Mouse (Mus musculus): ENCODE results near the gene Slc22a3.

Slc22a3 gene

GRCm38 (mm10) chr17:12396163-12396677 is 111.3 kb downstream of the Slc22a3 start:
- DNase-seq = no peak

DNA sequence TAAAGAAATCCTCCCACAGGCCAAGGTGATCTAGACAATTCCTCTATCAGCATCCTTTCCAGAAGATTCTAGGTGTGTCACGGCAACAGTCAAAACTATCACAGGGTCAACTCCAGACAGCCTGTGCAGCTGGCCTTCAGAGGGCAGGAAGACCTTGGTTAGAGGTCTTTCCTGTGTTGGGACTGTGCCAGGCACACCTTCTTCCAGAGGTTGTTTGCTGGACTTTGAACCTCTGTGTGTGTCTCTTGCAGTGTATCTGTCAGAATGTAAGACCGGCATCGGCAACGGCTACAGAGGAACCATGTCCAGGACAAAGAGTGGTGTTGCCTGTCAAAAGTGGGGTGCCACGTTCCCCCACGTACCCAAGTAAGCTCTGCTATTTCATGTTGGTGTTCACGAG is 119.3 kb downstream of the Slc22a3 start:
- no peak for DNase-seq

GRCm38 (mm10) chr17:12387781-12388180 is 119.7 kb downstream of the Slc22a3 start:
- no peak for DNase-seq

DNA sequence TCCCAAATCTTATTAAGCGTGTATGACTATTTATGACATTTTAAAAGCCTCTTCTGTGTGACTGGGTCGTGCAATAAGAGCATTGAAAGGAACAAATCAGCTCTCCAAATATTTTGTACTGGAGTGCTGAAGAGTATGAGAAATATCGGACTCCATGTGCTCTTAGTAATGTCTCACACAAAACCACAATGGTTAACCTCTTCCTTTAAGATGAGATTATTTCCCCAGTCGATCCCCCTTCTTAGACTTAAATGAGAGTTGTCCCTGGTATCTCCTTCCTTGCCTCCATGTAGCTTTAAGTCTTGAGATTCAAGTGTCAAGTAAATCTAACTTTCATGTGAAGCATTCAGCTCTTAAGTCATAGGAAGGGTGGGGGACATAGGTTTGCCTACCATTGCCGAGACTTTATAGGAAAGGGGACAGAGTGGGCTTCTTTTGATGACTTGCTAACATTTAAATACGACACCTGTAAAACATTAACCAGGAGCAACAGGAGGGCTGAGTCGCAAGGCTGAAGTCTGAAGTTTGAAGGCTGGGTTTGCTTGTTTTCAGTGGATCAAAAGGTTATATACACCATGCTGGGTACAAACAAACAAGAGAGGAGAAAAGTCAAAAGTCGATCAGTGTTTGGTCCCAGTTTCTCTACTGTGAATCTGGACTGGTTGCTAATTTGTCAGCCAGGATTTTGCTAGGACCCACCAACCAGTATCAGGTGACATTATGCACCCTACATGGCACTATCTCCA is 122.3 kb downstream of the Slc22a3 start:
- DNase-seq = no peak

- DNase-seq = no peak
Observed at GRCm38 (mm10) chr17:12382531-12382930, 125.0 kb downstream of the Slc22a3 start.

DNA sequence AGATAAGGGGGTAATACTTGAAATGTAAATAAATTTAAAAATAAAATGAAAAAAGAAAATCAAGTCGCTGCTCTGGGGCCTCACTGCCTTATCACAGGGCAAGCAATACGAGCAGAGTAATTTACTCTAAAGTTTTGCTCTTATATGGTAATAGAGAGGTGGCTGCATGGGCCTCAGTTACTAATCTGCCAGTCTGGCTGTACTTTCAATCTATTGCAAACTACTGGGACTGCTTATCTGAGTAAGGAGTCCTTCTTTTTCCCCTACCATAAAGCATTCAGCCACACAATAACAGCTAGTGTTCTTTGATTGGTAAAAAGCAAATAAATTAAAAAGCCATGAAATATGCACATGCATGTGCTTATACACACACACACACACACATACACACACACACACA is 125.9 kb downstream of the Slc22a3 start:
- no peak for DNase-seq

DNA sequence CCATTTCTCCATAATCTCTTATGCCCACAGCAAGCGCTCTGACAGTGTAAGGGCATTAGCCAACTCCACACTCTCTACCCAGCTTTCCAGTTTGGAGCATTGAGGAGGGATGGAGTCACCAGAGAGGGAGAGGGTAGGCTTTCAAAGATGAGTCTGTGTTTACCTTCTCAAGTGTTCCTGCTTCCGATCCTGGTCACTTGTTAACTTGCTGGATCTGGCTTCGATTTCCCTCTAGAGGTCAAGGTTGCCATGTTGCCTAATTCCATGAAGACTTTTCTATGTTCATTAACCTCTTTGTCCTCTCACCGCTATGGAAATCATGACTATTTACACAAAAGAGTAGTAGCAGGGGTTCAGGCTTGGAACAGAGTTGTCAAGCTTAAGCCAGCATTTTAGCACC is 127.2 kb downstream of the Slc22a3 start:
- DNase-seq = no peak

- no peak for DNase-seq
Observed at GRCm38 (mm10) chr17:12377981-12378705, 129.4 kb downstream of the Slc22a3 start, which contains the start of gene Plg. Gene Plg, plus strand, starts transcription at chr17:12378608.

DNA sequence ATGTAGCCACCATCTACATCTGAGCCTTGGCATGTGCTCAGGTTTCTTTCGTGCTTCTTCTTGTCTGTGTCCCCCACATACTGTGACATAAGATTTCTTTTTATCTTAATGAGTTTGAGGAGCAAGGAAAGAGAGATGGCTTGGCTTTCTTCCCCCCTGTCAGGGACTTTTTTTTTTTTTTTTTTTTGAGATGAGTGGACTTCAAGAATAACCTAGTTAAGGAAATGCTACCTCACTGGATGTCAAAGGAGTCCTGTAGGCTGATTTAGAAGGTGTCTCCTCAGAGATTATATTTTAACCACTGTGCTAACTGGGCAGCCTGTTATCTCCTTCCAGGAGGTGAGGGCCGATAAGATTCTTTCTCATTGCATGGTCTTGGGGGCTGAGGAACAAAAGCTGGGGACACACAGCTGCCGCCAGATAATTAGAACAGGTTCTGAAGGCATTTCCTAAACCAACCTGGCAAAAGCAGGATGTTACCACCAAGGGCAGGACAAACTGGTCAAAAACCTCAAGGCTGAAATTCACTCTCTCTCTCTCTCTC is 133.8 kb downstream of the Slc22a3 start:
- DNase-seq = no peak

DNA sequence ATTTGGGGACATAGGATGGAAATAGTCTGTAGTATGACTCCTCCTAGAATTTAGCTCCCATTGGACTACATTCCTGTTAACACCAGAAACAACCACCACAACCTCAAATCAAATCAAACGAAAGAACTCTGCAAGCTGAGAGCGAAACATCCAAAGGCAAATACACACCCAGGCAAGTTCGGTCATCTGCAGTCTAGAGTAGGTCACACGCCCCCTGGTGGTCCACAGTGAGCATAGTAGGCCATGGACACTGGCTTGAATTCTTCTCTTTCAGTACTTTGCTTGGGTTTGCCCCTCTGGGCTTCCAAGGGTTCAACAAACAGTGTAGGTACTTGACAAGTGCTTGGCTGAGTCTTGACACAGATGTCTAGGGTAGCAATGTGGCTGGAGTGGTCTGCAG is 135.5 kb downstream of the Slc22a3 start:
- peak; percentile 88 for DNase-seq

GRCm38 (mm10) chr17:12371310-12371925 is 136.1 kb downstream of the Slc22a3 start:
- DNase-seq = peak; percentile 58

GRCm38 (mm10) chr17:12370289-12370688 is 137.2 kb downstream of the Slc22a3 start:
- no peak for DNase-seq

- no peak for DNase-seq
Observed at GRCm38 (mm10) chr17:12369393-12369792, 138.1 kb downstream of the Slc22a3 start.
